Mouse (Mus musculus) lung, postnatal 0 days (tissue): ENCODE measurements around the gene Kcnd3.

Experiments used
- CTCF ChIP-seq: IDR thresholded peaks from 2 replicates; pipeline ENCODE4 v1.5.1; 2016; ENCODE audit warnings: antibody characterized with exemption, mild to moderate bottlenecking
- EP300 ChIP-seq: IDR thresholded peaks from 2 replicates; pipeline ENCODE4 v1.6.1; 2016; ENCODE audit warnings: antibody characterized with exemption, mild to moderate bottlenecking, control low read depth

DNA sequence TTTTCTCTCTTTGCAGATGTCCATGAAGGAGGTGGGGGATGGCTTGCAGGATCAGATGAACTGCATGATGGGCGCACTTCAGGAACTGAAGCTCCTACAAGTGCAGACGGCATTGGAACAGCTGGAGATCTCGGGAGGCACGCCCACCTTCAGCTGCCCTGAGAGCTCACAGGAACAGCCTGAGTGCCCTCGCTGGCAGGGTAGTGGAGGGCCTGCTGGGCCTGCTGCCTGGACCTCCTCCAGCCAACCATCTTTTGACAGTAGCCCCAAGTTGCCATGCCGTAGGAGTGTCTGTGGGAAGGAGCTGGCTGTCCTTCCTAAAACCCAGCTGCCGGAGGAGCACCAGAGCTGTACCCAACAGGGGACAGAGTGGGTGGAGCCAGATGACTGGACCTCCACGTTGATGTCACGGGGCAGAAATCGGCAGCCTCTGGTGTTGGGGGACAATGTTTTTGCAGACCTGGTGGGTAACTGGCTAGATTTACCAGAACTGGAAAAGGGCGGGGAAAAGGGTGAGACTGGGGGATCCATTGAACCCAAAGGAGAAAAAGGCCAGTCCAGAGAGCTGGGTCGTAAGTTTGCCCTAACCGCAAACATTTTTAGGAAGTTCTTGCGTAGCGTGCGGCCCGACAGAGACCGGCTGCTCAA is 264.3 kb downstream of the Kcnd3 start:
- TF ChIP-seq EP300 (no peak), CTCF (no peak)
